ENCODE assay signal across 14 mouse cellular contexts in genomic region chr1:34268520-34268919, GRCm38 (mm10).
A peak's percentile ranks its signal among the peaks of the same experiment; 100 is the strongest.
DNase-seq lines count a peak whose midpoint lies in the region; ATAC-seq lines count a peak whose summit lies in the region.
"Had no signal": no experiment of that assay in that cellular context is flagged by ENCODE, and none has a peak within 500 bp of the region (broad histone marks: within the 10 kb centered on the region; RNA-seq: fewer than 3 reads in every experiment).

No protein-coding gene starts in this region.

- no peaks in the 10 kb centered on the region for H3K9me3 ChIP-seq in kidney, embryonic 15.5 days (replicated peaks)
- H3K9me3 ChIP-seq: G1E; limb, embryonic 15.5 days; neural tube, embryonic 13.5 days had no signal

- peak; percentile 27 for DNase-seq in kidney, adult 11 months
- DNase-seq in heart, postnatal 10 days = peak; percentile 62 to 69
- DNase-seq in kidney, postnatal 25 days = peak; percentile 37 to 57
- DNase-seq in lung, postnatal 4 days = peak; percentile 54 to 83
- DNase-seq in frontal cortex, adult 2 months (ENCODE audit: extremely low spot score in 1 of 2, low spot score in 1 of 2) = no peak
- DNase-seq in yolk sac, embryonic 10.5 days (ENCODE audit: low spot score) = no peak
- DNase-seq: cerebellum, adult 11 months; gastrocnemius, postnatal 10 days; thymus, adult 2 months had no signal

- ATAC-seq in kidney, embryonic 15.5 days (replicated peaks; ENCODE audit: low FRiP score) = no peak
- no peak for ATAC-seq in erythroblast, adult 5-6 weeks (replicated peaks; ENCODE audit: low FRiP score, poor library complexity, severe bottlenecking)

- H3K36me3 ChIP-seq in kidney, embryonic 15.5 days = peaks cover 82% of the 10 kb centered on the region
- H3K36me3 ChIP-seq: G1E had no signal

- WGBS in kidney, embryonic 15.5 days = 73% methylated on average over 13 of the region's 13 CpGs

- no peak overlapping the region for H3K27ac ChIP-seq in kidney, embryonic 15.5 days
- H3K27ac ChIP-seq: limb, embryonic 15.5 days; neural tube, embryonic 13.5 days had no signal

- intact Hi-C loops in heart, postnatal 10 days (cut with DNase I) = no loop called here

- no peak overlapping the region for H3K9ac ChIP-seq in kidney, embryonic 15.5 days
- H3K9ac ChIP-seq: limb, embryonic 15.5 days; neural tube, embryonic 13.5 days had no signal

- no peaks in the 10 kb centered on the region for H3K4me1 ChIP-seq in kidney, embryonic 15.5 days
- H3K4me1 ChIP-seq: limb, embryonic 15.5 days; neural tube, embryonic 13.5 days had no signal

- no peak overlapping the region for H3K4me3 ChIP-seq in kidney, embryonic 15.5 days (replicated peaks)
- H3K4me3 ChIP-seq: limb, embryonic 15.5 days; neural tube, embryonic 13.5 days had no signal

- no peaks in the 10 kb centered on the region for H3K27me3 ChIP-seq in kidney, embryonic 15.5 days
- H3K27me3 ChIP-seq: limb, embryonic 15.5 days; neural tube, embryonic 13.5 days had no signal

- H3K4me2 ChIP-seq in kidney, embryonic 15.5 days = no peak overlapping the region
- H3K4me2 ChIP-seq: limb, embryonic 15.5 days; neural tube, embryonic 13.5 days had no signal

Comparison
In these comparisons a context has a peak if more than half of its experiments do, and no peak if none do; other contexts are left out.
1. DNase-seq: peak in kidney, adult 11 months (single experiment), heart, postnatal 10 days (2 of 2), kidney, postnatal 25 days (2 of 2) and lung, postnatal 4 days (2 of 2); none in frontal cortex, adult 2 months (0 of 2) and yolk sac, embryonic 10.5 days (single experiment).